Mouse (Mus musculus) MEL (cell line): ENCODE measurements around the gene Dlx2.

Experiments used
- CTCF ChIP-seq, 3 experiments: IDR thresholded peaks in 2 of 3; conservative IDR thresholded peaks in 1 of 3; 2 replicates each; pipeline ENCODE4 v1.5.1; 2011 to 2012; ENCODE audit warnings: low read length in 3 of 3, low read depth in 2 of 3, mild to moderate bottlenecking in 2 of 3, improper control_type of control experiment in 1 of 3, inconsistent platforms in 1 of 3, mixed read lengths in 1 of 3, moderate library complexity in 1 of 3; ENCODE audit not compliant: control insufficient read depth in 1 of 3, insufficient read depth in 1 of 3, poor library complexity in 1 of 3, severe bottlenecking in 1 of 3
- EP300 ChIP-seq, 2 experiments: IDR thresholded peaks; 2 replicates each; pipeline ENCODE4 v1.6.1; 2011; ENCODE audit warnings: improper control_type of control experiment in 2 of 2, low read length in 2 of 2, low read depth in 1 of 2, mild to moderate bottlenecking in 1 of 2
- MAX ChIP-seq: IDR thresholded peaks from 2 replicates; pipeline ENCODE4 v1.6.1; 2011; ENCODE audit warnings: low read length, improper control_type of control experiment
- MXI1 ChIP-seq: IDR thresholded peaks from 2 replicates; pipeline ENCODE4 v1.6.1; 2011; ENCODE audit warnings: mild to moderate bottlenecking, low read depth, low read length, improper control_type of control experiment
- NELFE ChIP-seq: IDR thresholded peaks from 2 replicates; pipeline ENCODE4 v1.6.1; 2011; ENCODE audit warnings: low read depth, low read length, improper control_type of control experiment
- POLR2A ChIP-seq, 2 experiments: IDR thresholded peaks; 2 replicates each; pipeline ENCODE4 v1.6.1; 2011 to 2012; ENCODE audit warnings: low read length in 2 of 2, mild to moderate bottlenecking in 2 of 2, control low read depth in 1 of 2, improper control_type of control experiment in 1 of 2, low read depth in 1 of 2, moderate library complexity in 1 of 2; ENCODE audit not compliant: control insufficient read depth in 1 of 2, insufficient read depth in 1 of 2, poor library complexity in 1 of 2
- POLR2AphosphoS5 ChIP-seq: IDR thresholded peaks from 2 replicates; pipeline ENCODE4 v1.6.1; 2012; ENCODE audit warnings: low read depth, borderline replicate concordance, mild to moderate bottlenecking, inconsistent platforms, low read length, moderate library complexity, mixed read lengths
- RAD21 ChIP-seq: IDR thresholded peaks from 2 replicates; pipeline ENCODE4 v1.6.1; 2011; ENCODE audit warnings: mild to moderate bottlenecking, low read depth, low read length, improper control_type of control experiment

DNA sequence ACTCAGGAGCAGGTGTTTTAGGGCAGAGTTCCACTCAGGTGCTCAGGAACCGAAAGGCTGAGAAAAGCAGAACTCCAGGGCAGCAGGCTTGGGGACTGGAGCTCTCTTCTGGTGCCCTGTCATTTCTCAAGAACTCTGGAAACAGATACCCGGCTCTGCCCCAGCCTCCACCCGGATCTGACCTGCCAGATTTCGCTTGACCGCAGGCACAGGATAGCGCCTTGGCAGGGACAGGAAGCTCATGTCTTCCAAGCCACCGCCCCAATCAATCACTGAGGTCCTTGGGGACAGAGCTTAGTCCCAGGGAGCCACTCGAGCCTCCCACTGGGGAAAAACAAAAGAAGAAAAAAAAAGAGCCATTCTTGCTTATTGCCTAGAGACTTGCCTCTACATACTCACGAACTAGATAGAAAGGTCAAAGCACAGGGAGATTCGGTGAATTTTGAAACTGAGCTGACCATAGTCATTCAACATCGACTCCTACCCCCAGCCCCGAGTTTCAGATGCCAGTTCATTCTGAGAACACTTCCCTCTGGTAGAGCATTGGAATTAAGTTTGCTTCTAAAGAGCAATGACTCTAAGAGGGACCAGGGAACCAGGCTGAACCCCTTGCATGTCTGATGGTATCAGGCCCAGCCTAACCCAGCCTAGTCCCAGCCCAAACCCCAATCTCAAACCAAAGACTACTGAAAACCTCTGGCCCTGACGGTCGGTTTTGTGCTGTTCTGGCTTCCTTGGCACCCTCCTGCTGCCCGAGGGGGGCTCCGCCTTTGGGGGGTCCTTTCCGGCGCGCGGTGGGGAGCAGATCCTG, 12.1 kb downstream of the Dlx2 start:
- TF ChIP-seq POLR2A (IDR thresholded peaks at IDR 0.05; ENCODE audit: control insufficient read depth in 1 of 2, insufficient read depth in 1 of 2, low read depth in 1 of 2, low read length in 2 of 2, poor library complexity in 1 of 2): no peak
- no peak for TF ChIP-seq CTCF (IDR thresholded peaks at IDR 0.05 in 2 of 3, conservative IDR thresholded peaks at IDR 0.05 in 1 of 3; ENCODE audit: control insufficient read depth in 1 of 3, insufficient read depth in 1 of 3, low read depth in 2 of 3, low read length in 3 of 3, poor library complexity in 1 of 3, severe bottlenecking in 1 of 3)
- TF ChIP-seq RAD21: no peak
- TF ChIP-seq MAX: no peak
- no peak for TF ChIP-seq EP300 (IDR thresholded peaks at IDR 0.05; ENCODE audit: low read depth in 1 of 2, low read length in 2 of 2)
- TF ChIP-seq POLR2AphosphoS5: no peak
- no peak for TF ChIP-seq NELFE
- no peak for TF ChIP-seq MXI1
